Mouse (Mus musculus): Measurements from ENCODE around the gene Zgrf1. TPM values are rescaled to one million over a fixed set of nuclear protein-coding genes. Genes with fewer than 3 reads are reported as not detected.
A peak's percentile ranks its signal among the peaks of the same experiment; 100 is the strongest.

Gene Zgrf1
- total and polyA plus RNA-seq, 2 experiments from 2014 or later = 1.9 to 2.0 TPM

DNA sequence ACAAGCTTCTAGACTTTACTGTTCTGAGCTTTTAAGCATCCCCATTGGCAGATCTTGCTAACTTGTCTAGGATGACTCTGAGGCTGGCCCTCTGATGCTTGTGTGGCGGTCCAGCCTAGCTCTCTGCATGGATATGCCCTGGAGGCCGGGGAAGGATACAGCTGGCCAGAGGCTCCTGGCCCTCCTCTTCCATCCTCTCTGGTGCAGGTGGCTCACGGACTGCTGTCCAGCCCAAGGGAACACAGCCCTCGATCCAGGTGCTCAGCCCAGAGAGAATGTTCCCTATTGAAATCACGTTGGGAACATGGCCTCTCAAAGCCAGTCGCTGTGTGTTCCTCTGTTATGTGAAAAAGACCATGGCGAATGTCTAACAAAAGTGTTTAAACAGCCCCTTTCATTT, 107.4 kb downstream of the Zgrf1 start:
- Histone ChIP-seq H3K4me1 (ENCODE audit: insufficient read depth, low read length) (no peaks in the 10 kb centered on the region), H3K4me3 (ENCODE audit: low read depth, low read length) (no peak overlapping the region), H3K36me3 (ENCODE audit: insufficient read depth, low read length) (no peaks in the 10 kb centered on the region), H3K9me3 (ENCODE audit: low read length) (no peaks in the 10 kb centered on the region), H3K27ac (ENCODE audit: low read depth, low read length) (no peak overlapping the region), H3K27me3 (ENCODE audit: insufficient read depth, low read length) (0 out of 2 replicates have a peak, but pooled peaks cover 12% of the 10 kb centered on the region), H3K9ac (replicated peaks; ENCODE audit: low read length, poor library complexity, severe bottlenecking) (no peak overlapping the region), H3K4me2 (ENCODE audit: low read depth, low read length, poor library complexity, severe bottlenecking) (no peak overlapping the region)
- whole genome bisulfite sequencing = 55% methylated on average over 7 of the region's 7 CpGs
- TF ChIP-seq CTCF (IDR thresholded peaks at IDR 0.05) = no peak
- DNase-seq (ENCODE audit: low spot score) = no peak
- no peak for ATAC-seq (ENCODE audit: low FRiP score)

DNA sequence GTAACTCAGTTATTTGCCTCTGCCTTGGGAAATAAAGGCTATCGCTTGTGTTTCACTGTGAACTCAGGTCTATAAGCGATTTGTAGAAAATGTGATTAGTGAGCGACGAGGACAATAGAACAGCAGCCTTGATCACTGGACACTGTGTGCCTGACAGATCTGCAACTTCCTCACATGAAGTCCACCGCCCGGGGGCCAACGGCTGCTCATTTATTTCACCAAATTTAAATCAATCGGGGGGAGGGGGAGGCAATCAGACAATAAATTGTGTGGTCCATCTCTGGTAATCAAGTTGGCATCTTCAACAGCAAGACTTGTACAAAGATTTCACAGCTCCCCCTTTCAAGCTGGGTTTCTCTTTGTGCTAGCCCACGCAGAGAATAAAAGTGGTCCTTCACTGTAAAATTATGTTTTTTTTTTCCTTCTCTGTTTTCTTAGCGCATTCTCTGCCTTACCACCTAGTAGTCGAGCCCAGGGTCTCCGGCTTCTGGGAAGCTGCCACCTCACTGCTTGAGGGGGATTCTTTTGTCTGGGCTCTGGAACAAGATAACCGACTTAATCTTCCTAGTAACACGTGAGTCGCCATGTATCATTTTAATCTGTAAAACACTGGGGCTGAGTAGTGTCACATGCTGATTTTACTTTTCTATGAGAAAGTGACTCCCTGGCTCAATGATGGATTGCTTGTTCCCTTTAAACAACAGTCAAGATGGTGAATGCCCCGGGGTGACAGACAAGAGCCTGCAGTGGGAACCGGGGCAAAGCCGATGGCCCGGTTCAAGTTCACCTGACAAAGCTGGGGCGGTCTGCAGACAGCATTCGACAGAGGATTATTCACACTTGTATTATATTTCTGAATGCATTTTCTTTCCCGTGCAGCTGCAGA, 108.6 kb downstream of the Zgrf1 start:
- DNase-seq (ENCODE audit: low spot score) (peak; percentile 19), ATAC-seq (ENCODE audit: low FRiP score) (no peak)
- Histone ChIP-seq H3K9me3 (ENCODE audit: low read length) (no peaks in the 10 kb centered on the region), H3K36me3 (ENCODE audit: insufficient read depth, low read length) (no peaks in the 10 kb centered on the region), H3K27ac (ENCODE audit: low read depth, low read length) (no peak overlapping the region), H3K4me1 (ENCODE audit: insufficient read depth, low read length) (no peaks in the 10 kb centered on the region), H3K4me3 (ENCODE audit: low read depth, low read length) (peak overlapping the region; percentile 20; the same call in 1 of the 2 replicates), H3K9ac (replicated peaks; ENCODE audit: low read length, poor library complexity, severe bottlenecking) (0 out of 2 replicates have a peak overlapping the region, but pooled peaks have one; percentile 29), H3K27me3 (ENCODE audit: insufficient read depth, low read length) (0 out of 2 replicates have a peak, but pooled peaks cover 12% of the 10 kb centered on the region), H3K4me2 (ENCODE audit: low read depth, low read length, poor library complexity, severe bottlenecking) (peak overlapping the region; percentile 36)
- no peak for TF ChIP-seq CTCF (IDR thresholded peaks at IDR 0.05)
- 15% methylated on average over 22 of the region's 22 CpGs for WGBS

MicroRNA genes within 50 kb of the gene (microRNA counts, 519-probe panel; counts per million panel counts)
- microRNA mmu-miR-302a (528 counts per million, percentile 58 among the panel's probes with 10 or more counts), microRNA mmu-miR-302b (528 counts per million, percentile 58 among the panel's probes with 10 or more counts), microRNA mmu-miR-302c (528 counts per million, percentile 58 among the panel's probes with 10 or more counts), microRNA mmu-miR-302d (1,078 counts per million, percentile 59 among the panel's probes with 10 or more counts), microRNA mmu-miR-367 (528 counts per million, percentile 58 among the panel's probes with 10 or more counts)

Small RNAs within 50 kb of the gene (microRNA-seq; reads per million reads assigned to microRNA genes)
- gene Mir302a (ENCODE audit: borderline number of aligned reads) = 108 reads per million, percentile 45 among the genes with 10 or more reads in this experiment
- 90.8 reads per million, percentile 42 among the genes with 10 or more reads in this experiment for gene Mir302b (ENCODE audit: borderline number of aligned reads)
- gene Mir302c (ENCODE audit: borderline number of aligned reads) = 13.4 reads per million, percentile 24 among the genes with 10 or more reads in this experiment
- gene Mir302d (ENCODE audit: borderline number of aligned reads) = 118 reads per million, percentile 45 among the genes with 10 or more reads in this experiment
- not detected for gene Mir367 (ENCODE audit: borderline number of aligned reads)

Other genes starting within 250 kb of the Zgrf1 start
- 623 and 716 TPM in 2 replicates for gene Ank2, start 54.1 kb upstream of the Zgrf1 start, total RNA-seq (2014; rRNA removed)
- 155 and 200 TPM in 2 replicates for gene Ank2, start 54.1 kb upstream of the Zgrf1 start, polyA plus RNA-seq (2015; fragmentation: Nextera tagmentation; extraction: Ambion mirVana)
- gene Larp7, start 140 bp upstream of the Zgrf1 start, total RNA-seq (2014; rRNA removed) = 9.0 and 14.0 TPM in 2 replicates
- 27.6 and 31.8 TPM in 2 replicates for gene Larp7, start 140 bp upstream of the Zgrf1 start, polyA plus RNA-seq (2015; fragmentation: Nextera tagmentation; extraction: Ambion mirVana)
- gene Neurog2, start 79.6 kb downstream of the Zgrf1 start, total RNA-seq (2014; rRNA removed) = 0.99 and 2.3 TPM in 2 replicates
- 0.21 and 0.51 TPM in 2 replicates for gene Neurog2, start 79.6 kb downstream of the Zgrf1 start, polyA plus RNA-seq (2015; fragmentation: Nextera tagmentation; extraction: Ambion mirVana)
- gene Alpk1, start 227.0 kb downstream of the Zgrf1 start, total RNA-seq (2014; rRNA removed) = 0.60 and 0.99 TPM in 2 replicates
- 0.20 and 0.25 TPM in 2 replicates for gene Alpk1, start 227.0 kb downstream of the Zgrf1 start, polyA plus RNA-seq (2015; fragmentation: Nextera tagmentation; extraction: Ambion mirVana)
- 1.4 and 2.6 TPM in 2 replicates for gene Tifa, start 236.3 kb downstream of the Zgrf1 start, total RNA-seq (2014; rRNA removed)
- 2.6 and 2.9 TPM in 2 replicates for gene Tifa, start 236.3 kb downstream of the Zgrf1 start, polyA plus RNA-seq (2015; fragmentation: Nextera tagmentation; extraction: Ambion mirVana)